Mouse (Mus musculus) ES-Bruce4 (cell line): Measurements from ENCODE around the gene Tmem247. TPM values are rescaled to one million over a fixed set of nuclear protein-coding genes. Genes with fewer than 3 reads are reported as not detected.

Experiments used
- H3K27ac ChIP-seq: 2 replicates; pipeline ENCODE4 v1.5.1; 2012; ENCODE audit warnings: low read length, inconsistent platforms; ENCODE audit not compliant: insufficient read depth
- H3K27me3 ChIP-seq: 2 replicates; pipeline ENCODE4 v1.6.1; 2012; ENCODE audit warnings: mild to moderate bottlenecking, low read length, inconsistent platforms; ENCODE audit not compliant: control insufficient read depth, poor library complexity, insufficient read depth, severe bottlenecking
- H3K36me3 ChIP-seq: 2 replicates; pipeline ENCODE4 v1.6.1; 2012; ENCODE audit warnings: inconsistent platforms, mild to moderate bottlenecking, low read length, moderate library complexity; ENCODE audit not compliant: control insufficient read depth, poor library complexity, insufficient read depth, severe bottlenecking
- H3K4me1 ChIP-seq: one replicate; pipeline ENCODE4 v1.8.1; 2011; ENCODE audit warnings: low read length; ENCODE audit not compliant: control insufficient read depth, insufficient read depth
- H3K4me3 ChIP-seq: 2 replicates; pipeline ENCODE4 v1.5.1; 2011; ENCODE audit warnings: low read depth, mild to moderate bottlenecking, low read length
- H3K9ac ChIP-seq: 2 replicates; pipeline ENCODE4 v1.6.1; 2012; ENCODE audit warnings: low read depth, mild to moderate bottlenecking, inconsistent platforms; ENCODE audit not compliant: poor library complexity, severe bottlenecking
- H3K9me3 ChIP-seq: replicated peaks from 2 replicates; pipeline ENCODE4 v1.6.1; 2012; ENCODE audit warnings: mild to moderate bottlenecking, low read length, inconsistent platforms; ENCODE audit not compliant: control insufficient read depth, poor library complexity, insufficient read depth, severe bottlenecking
- CTCF ChIP-seq: IDR thresholded peaks from one replicate; pipeline ENCODE4 v1.8.1; 2011; ENCODE audit warnings: low read depth, low read length
- EP300 ChIP-seq: IDR thresholded peaks from 2 replicates; pipeline ENCODE4 v1.6.1; 2011; ENCODE audit warnings: low read depth, low read length; ENCODE audit not compliant: insufficient read depth
- POLR2A ChIP-seq: IDR thresholded peaks from one replicate; pipeline ENCODE4 v1.8.1; 2011; ENCODE audit warnings: low read length; ENCODE audit not compliant: insufficient read depth
- polyA plus RNA-seq: library from polyadenylated mRNA; stranded (reverse); fragments of >200 nt; gene quantifications from 2 replicates; pipeline ENCODE4 v1.2.4, GENCODE M21; 2011; ENCODE audit warnings: low read depth; ENCODE audit not compliant: missing spikeins, insufficient read depth, insufficient read length

Gene Tmem247
- polyA plus RNA-seq, 1 experiment = not detected

- Histone ChIP-seq H3K27me3 (no peaks in the 10 kb centered on the region), H3K27ac (no peak overlapping the region), H3K4me1 (no peaks in the 10 kb centered on the region), H3K36me3 (no peaks in the 10 kb centered on the region), H3K9me3 (no peaks in the 10 kb centered on the region), H3K9ac (no peak overlapping the region), H3K4me3 (no peak overlapping the region)
- TF ChIP-seq CTCF = no peak
- TF ChIP-seq POLR2A = no peak
- TF ChIP-seq EP300 = no peak
Measured at GRCm38 (mm10) chr17:86919729-86920128, 2.6 kb downstream of the Tmem247 start.

- Histone ChIP-seq H3K9me3 (no peaks in the 10 kb centered on the region), H3K4me1 (no peaks in the 10 kb centered on the region), H3K9ac (no peak overlapping the region), H3K27me3 (no peaks in the 10 kb centered on the region), H3K27ac (no peak overlapping the region), H3K4me3 (no peak overlapping the region), H3K36me3 (no peaks in the 10 kb centered on the region)
- TF ChIP-seq CTCF (no peak), EP300 (no peak), POLR2A (no peak)
Measured at GRCm38 (mm10) chr17:86924679-86925078, 7.5 kb downstream of the Tmem247 start.

- Histone ChIP-seq H3K36me3 (no peaks in the 10 kb centered on the region), H3K4me1 (no peaks in the 10 kb centered on the region), H3K27ac (no peak overlapping the region), H3K4me3 (no peak overlapping the region), H3K27me3 (no peaks in the 10 kb centered on the region), H3K9me3 (no peaks in the 10 kb centered on the region), H3K9ac (no peak overlapping the region)
- no peak for TF ChIP-seq POLR2A
- TF ChIP-seq CTCF = no peak
- TF ChIP-seq EP300 = no peak
Measured at GRCm38 (mm10) chr17:86926836-86927235, 9.7 kb downstream of the Tmem247 start.

DNA sequence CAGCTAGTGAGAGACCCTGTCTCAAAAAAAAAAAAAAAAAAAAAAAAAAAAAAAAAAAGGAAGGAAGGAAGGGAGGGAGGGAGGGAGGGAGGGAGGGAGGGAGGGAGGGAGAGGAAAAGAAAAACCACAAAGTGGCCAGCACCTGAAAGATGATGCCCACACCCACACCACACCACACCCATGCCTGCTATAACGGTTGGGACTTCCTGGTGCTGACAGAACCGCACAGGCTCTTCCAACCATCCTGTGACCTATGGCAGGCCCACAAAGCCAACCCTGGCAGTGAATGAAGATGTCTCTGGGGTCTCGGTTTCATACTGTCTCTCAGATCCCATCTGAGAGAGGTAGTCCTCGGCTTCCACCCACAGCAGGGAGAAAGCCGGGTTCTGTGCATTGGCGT lies 12.2 kb downstream of the Tmem247 start:
- TF ChIP-seq POLR2A (no peak), CTCF (no peak), EP300 (no peak)
- no peaks in the 10 kb centered on the region for H3K9me3 ChIP-seq
- no peak overlapping the region for H3K9ac ChIP-seq
- H3K4me3 ChIP-seq = no peak overlapping the region
- H3K4me1 ChIP-seq = no peaks in the 10 kb centered on the region
- H3K36me3 ChIP-seq = no peaks in the 10 kb centered on the region
- H3K27me3 ChIP-seq = no peaks in the 10 kb centered on the region
- no peak overlapping the region for H3K27ac ChIP-seq

DNA sequence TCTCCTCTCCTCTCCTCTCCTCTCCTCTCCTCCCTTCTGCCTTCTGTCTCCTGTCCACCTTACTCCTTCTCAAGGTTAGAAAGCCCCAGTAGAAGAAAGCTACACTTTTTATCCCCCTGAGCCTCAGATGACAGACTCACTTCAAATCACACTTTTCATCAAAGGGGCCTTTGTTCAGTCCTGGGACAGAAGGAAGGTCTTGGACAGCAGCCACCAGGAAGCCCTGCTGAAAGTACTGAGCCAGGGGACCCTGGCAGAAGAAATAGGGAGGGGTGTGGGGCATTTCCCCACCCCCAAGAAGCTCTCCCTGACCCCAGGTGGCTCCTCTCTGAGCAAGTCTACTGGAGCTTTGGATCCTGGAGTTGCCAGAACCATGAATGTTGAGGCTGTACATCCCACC lies 12.8 kb downstream of the Tmem247 start:
- Histone ChIP-seq H3K36me3 (no peaks in the 10 kb centered on the region), H3K9ac (no peak overlapping the region), H3K4me3 (no peak overlapping the region), H3K4me1 (no peaks in the 10 kb centered on the region), H3K9me3 (no peaks in the 10 kb centered on the region), H3K27me3 (no peaks in the 10 kb centered on the region), H3K27ac (no peak overlapping the region)
- no peak for TF ChIP-seq POLR2A

- TF ChIP-seq POLR2A = no peak
- TF ChIP-seq EP300 = no peak
- no peak for TF ChIP-seq CTCF
- Histone ChIP-seq H3K4me1 (no peaks in the 10 kb centered on the region), H3K9me3 (no peaks in the 10 kb centered on the region), H3K9ac (no peak overlapping the region), H3K27ac (no peak overlapping the region), H3K4me3 (no peak overlapping the region), H3K36me3 (no peaks in the 10 kb centered on the region), H3K27me3 (no peaks in the 10 kb centered on the region)
Measured at GRCm38 (mm10) chr17:86932896-86933295, 15.7 kb downstream of the Tmem247 start.
